Mouse (Mus musculus) lung, adult 2 months (tissue): ENCODE results near the gene Fggy. TPM values are rescaled to one million over a fixed set of nuclear protein-coding genes. Genes with fewer than 3 reads are reported as not detected.

Experiments used
- DNase-seq: peaks from one replicate; pipeline ENCODE4 v3.0.0; 2022
- H3K4me1 ChIP-seq: fragments of 200-500 bp; 2 replicates; pipeline ENCODE4 v1.6.1; 2011; ENCODE audit warnings: low read length; ENCODE audit not compliant: control insufficient read depth, insufficient read depth
- H3K4me3 ChIP-seq: fragments of 200-500 bp; replicated peaks from 2 replicates; pipeline ENCODE3; 2011; ENCODE audit warnings: low read depth, mild to moderate bottlenecking, control low read depth, low read length; ENCODE audit errors: extremely low read depth
- CTCF ChIP-seq: fragments of 200-500 bp; IDR thresholded peaks from 2 replicates; pipeline ENCODE4 v1.5.1; 2011; ENCODE audit warnings: mild to moderate bottlenecking, low read length, control low read depth; ENCODE audit not compliant: insufficient read depth
- POLR2A ChIP-seq: fragments of 200-500 bp; IDR thresholded peaks from 2 replicates; pipeline ENCODE4 v1.6.1; 2011; ENCODE audit warnings: low read depth, mild to moderate bottlenecking, control low read depth, low read length, borderline replicate concordance; ENCODE audit errors: extremely low read depth
- WGBS: fragments of 180-500 bp; shearing (Covaris S2); methylation state at CpG from one replicate; pipeline ENCODE4 v1.1.7; 2018; 5-methylcytosine and 5-hydroxymethylcytosine counted together
- polyA plus RNA-seq: library from polyadenylated mRNA; depleted of rRNA; stranded (reverse); fragments of >200 nt; gene quantifications from 2 replicates; pipeline ENCODE4 v1.2.3, GENCODE M21; 2012

Fggy gene
- polyA plus RNA-seq, 1 experiment: 5.3 TPM

- WGBS: 74% methylated on average over 4 of the region's 4 CpGs
- TF ChIP-seq CTCF (no peak), POLR2A (no peak)
- Histone ChIP-seq H3K4me1 (peaks cover 3% of the 10 kb centered on the region), H3K4me3 (no peak overlapping the region)
- DNase-seq: no peak
Observed at GRCm38 (mm10) chr4:95653913-95654301, 96.6 kb downstream of the Fggy start.

- H3K4me1 ChIP-seq: peaks cover 5% of the 10 kb centered on the region
- no peak overlapping the region for H3K4me3 ChIP-seq
- TF ChIP-seq POLR2A: no peak
- no peak for TF ChIP-seq CTCF
- WGBS: 43% methylated on average over 3 of the region's 3 CpGs
- DNase-seq: no peak
Observed at GRCm38 (mm10) chr4:95659024-95659423, 101.7 kb downstream of the Fggy start.

- peaks cover 2% of the 10 kb centered on the region for H3K4me1 ChIP-seq
- no peak for DNase-seq
- 59% methylated on average over 4 of the region's 4 CpGs for WGBS
- H3K4me3 ChIP-seq: no peak overlapping the region
- TF ChIP-seq CTCF (no peak), POLR2A (no peak)
Observed at GRCm38 (mm10) chr4:95663596-95663995, 106.3 kb downstream of the Fggy start.

GRCm38 (mm10) chr4:95664327-95664726 is 107.0 kb downstream of the Fggy start:
- TF ChIP-seq CTCF (no peak), POLR2A (no peak)
- WGBS: 69% methylated on average over 3 of the region's 3 CpGs
- Histone ChIP-seq H3K4me1 (no peaks in the 10 kb centered on the region; the same call in none of the 2 replicates), H3K4me3 (no peak overlapping the region)
- DNase-seq: no peak

- no peak for DNase-seq
- H3K4me1 ChIP-seq: no peaks in the 10 kb centered on the region
- 65% methylated on average over 7 of the region's 7 CpGs for WGBS
- H3K4me3 ChIP-seq: no peak overlapping the region
- TF ChIP-seq POLR2A (no peak), CTCF (no peak)
Observed at GRCm38 (mm10) chr4:95666284-95666889, 109.1 kb downstream of the Fggy start.

- no peak overlapping the region for H3K4me3 ChIP-seq
- WGBS: 87% methylated on average over 2 of the region's 2 CpGs
- no peak for DNase-seq
- H3K4me1 ChIP-seq: no peaks in the 10 kb centered on the region
- TF ChIP-seq CTCF (no peak), POLR2A (no peak)
Observed at GRCm38 (mm10) chr4:95666896-95667295, 109.6 kb downstream of the Fggy start.

- Histone ChIP-seq H3K4me1 (no peaks in the 10 kb centered on the region), H3K4me3 (no peak overlapping the region)
- no peak for DNase-seq
- TF ChIP-seq CTCF (no peak), POLR2A (no peak)
- WGBS: 63% methylated on average over 1 of the region's 1 CpGs
Observed at GRCm38 (mm10) chr4:95667595-95667994, 110.3 kb downstream of the Fggy start.

- Histone ChIP-seq H3K4me3 (no peak overlapping the region), H3K4me1 (no peaks in the 10 kb centered on the region)
- no peak for TF ChIP-seq POLR2A
- no peak for TF ChIP-seq CTCF
- DNase-seq: no peak
- WGBS: 95% methylated on average over 3 of the region's 3 CpGs
Observed at GRCm38 (mm10) chr4:95668543-95668942, 111.2 kb downstream of the Fggy start.

GRCm38 (mm10) chr4:95669336-95669735 is 112.0 kb downstream of the Fggy start:
- TF ChIP-seq POLR2A (no peak), CTCF (no peak)
- Histone ChIP-seq H3K4me1 (no peaks in the 10 kb centered on the region), H3K4me3 (no peak overlapping the region)
- no peak for DNase-seq
- 61% methylated on average over 2 of the region's 2 CpGs for whole genome bisulfite sequencing

GRCm38 (mm10) chr4:95670559-95670958 is 113.3 kb downstream of the Fggy start:
- no peak for DNase-seq
- TF ChIP-seq POLR2A (no peak), CTCF (no peak)
- Histone ChIP-seq H3K4me3 (no peak overlapping the region), H3K4me1 (no peaks in the 10 kb centered on the region)
- WGBS: 76% methylated on average over 3 of the region's 3 CpGs
